Mouse (Mus musculus) thymus, adult 2 months (tissue): ENCODE measurements around the gene Max.

ENCODE experiments used
- CTCF ChIP-seq: fragments of 200-500 bp; IDR thresholded peaks from 2 replicates; pipeline ENCODE4 v1.5.1; 2012; ENCODE audit warnings: mild to moderate bottlenecking, control low read depth, low read length, moderate library complexity, borderline replicate concordance; ENCODE audit not compliant: control insufficient read depth, poor library complexity, insufficient read depth; ENCODE audit errors: extremely low read depth
- POLR2A ChIP-seq: fragments of 200-500 bp; IDR thresholded peaks from 2 replicates; pipeline ENCODE4 v1.6.1; 2012; ENCODE audit warnings: mild to moderate bottlenecking, low read length, control low read depth, moderate library complexity; ENCODE audit not compliant: control insufficient read depth, poor library complexity, insufficient read depth; ENCODE audit errors: extremely low read depth

DNA sequence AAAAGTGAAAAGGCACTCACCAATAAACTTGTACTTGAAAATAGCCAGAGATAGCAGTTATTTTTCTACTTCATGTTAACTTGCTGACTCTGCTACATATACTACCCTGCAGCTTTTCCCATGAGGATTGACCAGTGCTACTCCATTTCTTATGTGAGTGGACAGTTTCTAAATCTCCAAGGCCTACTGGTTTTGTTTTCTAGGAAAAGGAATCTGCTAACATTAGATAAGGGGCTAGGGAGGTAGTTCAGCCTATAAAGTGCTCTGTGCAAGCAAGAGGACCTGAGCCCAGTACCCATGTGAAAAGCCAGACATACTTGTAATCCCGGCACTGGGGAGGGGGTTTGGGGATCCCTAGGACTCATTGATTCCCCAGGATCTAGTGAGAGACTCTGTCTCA lies 55.7 kb downstream of the Max start:
- no peak for TF ChIP-seq CTCF
- no peak for TF ChIP-seq POLR2A
